Mouse (Mus musculus): ENCODE results near the gene Ocrl.
A peak's percentile ranks its signal among the peaks of the same experiment; 100 is the strongest.

Gene Ocrl

GRCm38 (mm10) chrX:47977078-47977477 is 64.9 kb downstream of the Ocrl start:
- DNase-seq (ENCODE audit: inconsistent ontology term), result no peak

- peak; percentile 63 for DNase-seq (ENCODE audit: inconsistent ontology term)
Observed at GRCm38 (mm10) chrX:47985000-47985619, 72.9 kb downstream of the Ocrl start.

GRCm38 (mm10) chrX:47988024-47988423 is 75.8 kb downstream of the Ocrl start:
- DNase-seq (ENCODE audit: inconsistent ontology term), result peak; percentile 4

- peak; percentile 40 for DNase-seq (ENCODE audit: inconsistent ontology term)
Observed at GRCm38 (mm10) chrX:47992606-47993005, 80.4 kb downstream of the Ocrl start.

GRCm38 (mm10) chrX:47998412-47998811 is 86.2 kb downstream of the Ocrl start:
- DNase-seq (ENCODE audit: inconsistent ontology term), result no peak

GRCm38 (mm10) chrX:48001151-48001550 is 89.0 kb downstream of the Ocrl start:
- no peak for DNase-seq (ENCODE audit: inconsistent ontology term)

- DNase-seq (ENCODE audit: inconsistent ontology term), result no peak
Observed at GRCm38 (mm10) chrX:48004786-48005185, 92.6 kb downstream of the Ocrl start.

GRCm38 (mm10) chrX:48006062-48006461 is 93.9 kb downstream of the Ocrl start:
- DNase-seq (ENCODE audit: inconsistent ontology term), result peak; percentile 45

- no peak for DNase-seq (ENCODE audit: inconsistent ontology term)
Observed at GRCm38 (mm10) chrX:48011656-48012055, 99.5 kb downstream of the Ocrl start.

Data from Muller cell, postnatal 12 days (primary cell).